Mouse (Mus musculus) lung, embryonic 14.5 days (tissue): ENCODE data around the gene Homer2. TPM values are rescaled to one million over a fixed set of nuclear protein-coding genes. Genes with fewer than 3 reads are reported as not detected.

Source experiments
- ATAC-seq: fragments of 200-750 bp; cut with Nextera tagmentation; 2 replicates; pipeline ENCODE4 v1.8.0; 2017; ENCODE audit warnings: mild to moderate bottlenecking, moderate TSS enrichment, moderate library complexity; ENCODE audit not compliant: insufficient read depth
- DNase-seq: peaks from one replicate; pipeline ENCODE4 v3.0.0-alpha.2; 2015
- H3K27ac ChIP-seq: fragments of 300-500 bp; sonication (generic); 2 replicates; pipeline ENCODE4 v1.5.1; 2014; ENCODE audit warnings: low read depth, mild to moderate bottlenecking, moderate library complexity
- H3K27me3 ChIP-seq: fragments of 300-500 bp; sonication (generic); 2 replicates; pipeline ENCODE4 v1.6.1; 2014; ENCODE audit warnings: low read length, control low read depth; ENCODE audit not compliant: insufficient read depth
- H3K36me3 ChIP-seq: fragments of 300-500 bp; sonication (generic); 2 replicates; pipeline ENCODE4 v1.6.1; 2014; ENCODE audit warnings: control low read depth; ENCODE audit not compliant: insufficient read depth
- H3K4me1 ChIP-seq: fragments of 300-500 bp; sonication (generic); 2 replicates; pipeline ENCODE4 v1.6.1; 2014; ENCODE audit warnings: antibody characterized with exemption, control low read depth; ENCODE audit not compliant: insufficient read depth
- H3K4me2 ChIP-seq: fragments of 300-500 bp; sonication (generic); 2 replicates; pipeline ENCODE4 v1.6.1; 2014; ENCODE audit warnings: mild to moderate bottlenecking
- H3K4me3 ChIP-seq: fragments of 300-500 bp; sonication (generic); 2 replicates; pipeline ENCODE4 v1.5.1; 2014; ENCODE audit warnings: low read depth, low read length
- H3K9ac ChIP-seq: fragments of 300-500 bp; sonication (generic); 2 replicates; pipeline ENCODE4 v1.6.1; 2014
- H3K9me3 ChIP-seq: fragments of 300-500 bp; sonication (generic); 2 replicates; pipeline ENCODE4 v1.6.1; 2016; ENCODE audit warnings: low read depth, low read length, control low read depth
- CTCF ChIP-seq: IDR thresholded peaks from 2 replicates; pipeline ENCODE4 v1.5.1; 2016; ENCODE audit warnings: antibody characterized with exemption, low read depth
- WGBS: fragments of 180-500 bp; shearing (Covaris S2); extraction: QIAGEN DNeasy Blood & Tissue Kit; methylation state at CpG from one replicate; pipeline ENCODE4 v1.1.7; 2014; 5-methylcytosine and 5-hydroxymethylcytosine counted together
- polyA plus RNA-seq: library from polyadenylated mRNA; unstranded; fragments of >200 nt; fragmentation: Nextera tagmentation; extraction: Ambion mirVana; gene quantifications from 2 replicates; pipeline ENCODE4 v1.2.1, GENCODE M21; 2014

Gene Homer2
- polyA plus RNA-seq, 1 experiment from 2014 or later, result 38.2 TPM

DNA sequence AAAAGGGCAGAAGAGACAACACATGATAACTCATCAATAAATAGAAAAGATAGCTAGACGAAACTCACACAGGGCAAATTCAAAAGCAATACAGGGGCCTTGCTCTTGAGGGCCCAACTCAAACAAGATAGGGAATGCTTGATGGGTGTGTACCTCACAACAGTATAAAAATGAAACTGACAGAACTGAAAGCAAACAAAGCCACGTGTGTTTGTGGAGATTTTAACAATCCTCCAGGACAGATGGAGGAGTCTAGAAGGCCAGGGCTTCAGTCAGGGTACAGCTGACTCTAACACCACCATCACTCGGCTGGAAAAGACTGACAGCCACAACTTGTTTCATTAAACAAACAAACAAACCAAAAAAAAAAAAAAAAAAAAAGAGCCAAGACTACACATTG is 44.3 kb downstream of the Homer2 start:
- TF ChIP-seq CTCF, result no peak
- Histone ChIP-seq H3K36me3 (no peaks in the 10 kb centered on the region), H3K4me2 (no peak overlapping the region), H3K4me1 (no peaks in the 10 kb centered on the region), H3K27ac (no peak overlapping the region), H3K4me3 (no peak overlapping the region), H3K9ac (no peak overlapping the region), H3K27me3 (no peaks in the 10 kb centered on the region), H3K9me3 (no peaks in the 10 kb centered on the region)
- no peak for DNase-seq
- WGBS, result 29% methylated on average over 3 of the region's 3 CpGs
- ATAC-seq, result no peak

DNA sequence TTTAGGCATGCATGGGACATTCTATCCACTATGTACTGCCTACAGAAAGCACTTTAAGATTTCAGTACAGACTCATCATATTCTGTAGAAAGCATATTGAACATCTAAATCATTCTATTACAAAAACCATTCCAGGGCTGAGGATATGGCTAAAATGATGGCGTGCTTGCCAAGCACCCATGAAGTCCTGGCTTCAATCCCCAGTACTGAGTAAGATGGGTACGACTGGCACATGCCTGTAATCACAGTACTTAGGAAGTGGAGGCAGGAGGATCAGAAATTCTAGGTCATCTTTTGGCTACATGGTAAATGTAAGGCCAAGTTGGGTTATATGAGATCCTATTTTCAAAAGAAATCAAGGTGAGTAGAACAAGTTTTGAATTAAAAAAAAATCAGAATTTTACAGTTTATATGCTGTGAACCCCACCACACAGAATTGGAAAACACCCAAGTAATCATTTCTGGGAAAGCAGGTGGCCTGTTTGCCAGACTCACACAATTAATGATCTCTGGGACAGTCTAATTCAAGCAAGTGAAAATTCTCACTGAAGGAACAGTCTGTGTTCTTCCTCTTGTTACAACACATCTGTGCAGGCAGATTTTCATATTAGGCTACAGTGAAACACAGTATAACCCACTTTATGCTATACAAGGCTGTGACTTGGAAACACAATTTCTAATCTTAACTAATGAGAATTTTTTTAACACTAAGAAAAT is 49.5 kb downstream of the Homer2 start:
- Histone ChIP-seq H3K36me3 (no peaks in the 10 kb centered on the region), H3K4me1 (peaks cover 18% of the 10 kb centered on the region; the same call in 1 of the 2 replicates), H3K27ac (no peak overlapping the region), H3K4me2 (no peak overlapping the region), H3K9me3 (no peaks in the 10 kb centered on the region), H3K27me3 (no peaks in the 10 kb centered on the region), H3K4me3 (no peak overlapping the region), H3K9ac (no peak overlapping the region)
- TF ChIP-seq CTCF, result no peak
- no peak for ATAC-seq
- DNase-seq, result no peak
- WGBS, result 85% methylated on average over 2 of the region's 2 CpGs

DNA sequence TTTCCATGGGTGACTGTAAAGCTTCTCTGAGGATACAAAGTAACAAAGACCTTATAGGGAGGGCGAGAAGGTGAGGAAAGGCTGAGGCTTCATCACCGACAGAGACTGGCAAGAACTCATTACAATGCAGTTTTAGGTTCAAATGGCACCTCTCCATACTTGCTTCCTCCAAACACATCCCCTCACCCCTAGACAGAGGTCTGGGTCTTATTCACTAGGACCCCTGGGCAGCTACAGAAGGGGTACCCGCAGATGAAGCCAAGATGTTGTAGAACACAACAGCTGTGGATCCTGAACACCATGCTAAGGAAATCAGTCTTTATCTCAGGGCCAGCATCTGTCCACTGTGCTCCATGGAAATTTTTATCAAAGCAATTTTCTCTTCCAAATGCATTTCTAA is 50.3 kb downstream of the Homer2 start:
- Histone ChIP-seq H3K36me3 (no peaks in the 10 kb centered on the region), H3K9ac (no peak overlapping the region), H3K9me3 (no peaks in the 10 kb centered on the region), H3K4me1 (peaks cover 18% of the 10 kb centered on the region; the same call in 1 of the 2 replicates), H3K4me2 (no peak overlapping the region), H3K27ac (no peak overlapping the region), H3K4me3 (no peak overlapping the region), H3K27me3 (no peaks in the 10 kb centered on the region)
- no peak for TF ChIP-seq CTCF
- DNase-seq, result no peak
- WGBS, result 72% methylated on average over 3 of the region's 3 CpGs
- ATAC-seq, result no peak

GRCm38 (mm10) chr7:81656635-81657034 is 50.7 kb downstream of the Homer2 start:
- no peak for TF ChIP-seq CTCF
- no peak overlapping the region for H3K27ac ChIP-seq
- peaks cover 18% of the 10 kb centered on the region; the same call in 1 of the 2 replicates for H3K4me1 ChIP-seq
- no peaks in the 10 kb centered on the region for H3K27me3 ChIP-seq
- ATAC-seq, result no peak
- no peak overlapping the region for H3K9ac ChIP-seq
- no peak overlapping the region for H3K4me3 ChIP-seq
- 34% methylated on average over 8 of the region's 8 CpGs for WGBS
- DNase-seq, result no peak
- H3K4me2 ChIP-seq, result no peak overlapping the region
- no peaks in the 10 kb centered on the region for H3K9me3 ChIP-seq
- no peaks in the 10 kb centered on the region for H3K36me3 ChIP-seq

- H3K4me2 ChIP-seq, result no peak overlapping the region
- H3K9me3 ChIP-seq, result no peaks in the 10 kb centered on the region
- no peak overlapping the region for H3K27ac ChIP-seq
- ATAC-seq (no peak), DNase-seq (peak; percentile 44)
- H3K36me3 ChIP-seq, result no peaks in the 10 kb centered on the region
- no peaks in the 10 kb centered on the region for H3K27me3 ChIP-seq
- no peak for TF ChIP-seq CTCF
- H3K4me1 ChIP-seq, result peaks cover 18% of the 10 kb centered on the region; the same call in 1 of the 2 replicates
- no peak overlapping the region for H3K9ac ChIP-seq
- 62% methylated on average over 9 of the region's 9 CpGs for WGBS
- no peak overlapping the region for H3K4me3 ChIP-seq
Observed at GRCm38 (mm10) chr7:81654946-81655718, 52.2 kb downstream of the Homer2 start.

- Histone ChIP-seq H3K9ac (no peak overlapping the region), H3K27me3 (no peaks in the 10 kb centered on the region), H3K4me2 (no peak overlapping the region), H3K27ac (no peak overlapping the region; the same call in 1 of the 2 replicates), H3K36me3 (no peaks in the 10 kb centered on the region), H3K4me1 (peaks cover 18% of the 10 kb centered on the region; the same call in 1 of the 2 replicates), H3K4me3 (no peak overlapping the region), H3K9me3 (no peaks in the 10 kb centered on the region)
- no peak for TF ChIP-seq CTCF
- no peak for ATAC-seq
- DNase-seq, result peak; percentile 16
- 23% methylated on average over 8 of the region's 8 CpGs for WGBS
Observed at GRCm38 (mm10) chr7:81653988-81654387, 53.3 kb downstream of the Homer2 start.

DNA sequence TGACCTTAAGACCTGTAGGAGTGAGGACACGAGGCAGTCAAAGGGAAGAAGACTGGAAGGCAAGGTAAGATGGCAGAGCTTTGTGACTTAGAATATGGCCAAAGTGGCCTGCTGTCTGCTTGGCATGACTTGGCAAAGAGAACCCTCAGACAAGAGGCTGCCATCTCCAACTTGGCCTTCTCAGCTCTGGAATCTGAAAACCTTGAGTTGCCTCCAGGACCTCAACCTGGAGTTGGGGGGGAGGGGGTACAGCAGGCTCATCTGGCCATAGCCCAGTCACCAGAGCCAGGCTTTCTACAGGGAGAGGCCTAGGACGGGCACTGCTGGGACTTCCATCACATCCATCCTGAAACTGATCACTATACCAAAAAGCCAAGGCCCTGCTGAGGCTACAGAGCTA is 55.0 kb downstream of the Homer2 start:
- Histone ChIP-seq H3K9ac (no peak overlapping the region), H3K27ac (no peak overlapping the region), H3K4me3 (no peak overlapping the region), H3K4me1 (peaks cover 18% of the 10 kb centered on the region; the same call in 1 of the 2 replicates), H3K27me3 (no peaks in the 10 kb centered on the region), H3K36me3 (no peaks in the 10 kb centered on the region), H3K4me2 (no peak overlapping the region), H3K9me3 (no peaks in the 10 kb centered on the region)
- DNase-seq (no peak), ATAC-seq (no peak)
- WGBS, result 64% methylated on average over 2 of the region's 2 CpGs
- no peak for TF ChIP-seq CTCF
